Mouse (Mus musculus): ENCODE measurements at regions not wholly inside any gene's neighbourhood (a gene's known extent, or its start where the extent isn't known, plus 50 kb on each side); places are given as distances from the start of the nearest gene placed in this dataset.

GRCm38 (mm10) chr7:64007766-64008165 lies 69.1 kb upstream of the Klf13 start:
- Histone ChIP-seq H3K4me1 (ENCODE audit: control insufficient read depth, insufficient read depth, low read length) (no peaks in the 10 kb centered on the region), H3K4me2 (replicated peaks; ENCODE audit: low read depth, low read length, severe bottlenecking) (no peak overlapping the region), H3K36me3 (ENCODE audit: control insufficient read depth, insufficient read depth, low read length) (no peaks in the 10 kb centered on the region), H3K27ac (replicated peaks; ENCODE audit: low read depth, low read length) (no peak overlapping the region), H3K27me3 (ENCODE audit: control insufficient read depth, insufficient read depth, low read length) (no peaks in the 10 kb centered on the region), H3K9me3 (ENCODE audit: control insufficient read depth, low read length) (no peaks in the 10 kb centered on the region), H3K4me3 (replicated peaks; ENCODE audit: low read length) (no peak overlapping the region), H3K9ac (ENCODE audit: low read depth, low read length, severe bottlenecking) (no peak overlapping the region)
- no peak for TF ChIP-seq POLR2A (IDR thresholded peaks at IDR 0.05; ENCODE audit: borderline replicate concordance, extremely low read depth, insufficient read depth, insufficient read length)
- 62% methylated on average over 3 of the region's 3 CpGs for WGBS
- ATAC-seq (ENCODE audit: low FRiP score, low read depth), result no peak
- no peak for DNase-seq (ENCODE audit: low spot score)

DNA sequence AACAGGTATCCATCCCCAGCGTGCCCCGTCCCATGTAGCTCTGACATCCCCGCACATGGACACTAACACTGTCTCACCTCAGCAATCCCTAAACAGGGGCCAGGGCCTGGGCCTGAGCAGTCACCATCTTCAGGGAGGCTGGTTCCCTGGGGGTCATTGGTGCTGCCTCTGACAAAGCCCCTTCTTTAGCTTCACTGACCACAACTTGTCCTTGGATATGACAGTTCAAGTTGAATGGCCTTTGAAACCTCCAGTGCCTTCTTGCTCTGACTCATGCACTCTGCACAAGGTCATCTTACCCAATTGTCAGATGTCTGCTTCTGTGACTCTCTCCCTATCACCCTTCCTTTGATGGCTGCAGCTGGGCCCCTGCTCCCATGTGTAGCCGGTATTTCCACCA lies 68.2 kb upstream of the Klf13 start:
- no peak for ATAC-seq (ENCODE audit: low FRiP score, low read depth)
- 92% methylated on average over 4 of the region's 4 CpGs for WGBS

DNA sequence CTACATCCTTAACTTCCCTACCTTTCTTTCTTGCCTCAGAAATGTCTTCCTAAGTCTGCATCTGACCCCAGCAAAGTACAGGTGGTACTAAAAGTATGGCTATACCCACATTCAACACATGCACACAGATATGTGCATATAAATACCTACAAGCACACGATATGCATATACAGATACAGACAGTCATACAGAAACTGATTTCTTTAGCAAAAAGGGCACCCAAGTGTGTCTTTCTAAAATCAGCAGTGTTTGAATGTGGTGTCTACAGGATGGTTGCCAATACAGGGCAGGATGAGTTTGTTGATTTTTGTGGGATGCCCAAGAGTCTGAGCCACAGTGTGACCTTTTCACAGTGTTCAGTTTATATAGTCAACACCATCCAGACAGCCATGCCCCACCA lies 67.0 kb upstream of the Klf13 start:
- no peaks in the 10 kb centered on the region for H3K36me3 ChIP-seq (ENCODE audit: control insufficient read depth, insufficient read depth, low read length)
- 83% methylated on average over 1 of the region's 1 CpGs for WGBS
- no peak overlapping the region for H3K9ac ChIP-seq (ENCODE audit: low read depth, low read length, severe bottlenecking)
- no peaks in the 10 kb centered on the region for H3K4me1 ChIP-seq (ENCODE audit: control insufficient read depth, insufficient read depth, low read length)
- H3K4me3 ChIP-seq (replicated peaks; ENCODE audit: low read length), result no peak overlapping the region
- H3K27ac ChIP-seq (replicated peaks; ENCODE audit: low read depth, low read length), result no peak overlapping the region
- H3K4me2 ChIP-seq (replicated peaks; ENCODE audit: low read depth, low read length, severe bottlenecking), result no peak overlapping the region
- TF ChIP-seq POLR2A (IDR thresholded peaks at IDR 0.05; ENCODE audit: borderline replicate concordance, extremely low read depth, insufficient read depth, insufficient read length), result no peak
- DNase-seq (ENCODE audit: low spot score) (no peak), ATAC-seq (ENCODE audit: low FRiP score, low read depth) (no peak)
- H3K9me3 ChIP-seq (ENCODE audit: control insufficient read depth, low read length), result no peaks in the 10 kb centered on the region
- H3K27me3 ChIP-seq (ENCODE audit: control insufficient read depth, insufficient read depth, low read length), result no peaks in the 10 kb centered on the region

More for the DNA sequence above, 68.2 kb upstream of the Klf13 start:
- Histone ChIP-seq H3K4me3 (replicated peaks; ENCODE audit: low read length) (no peak overlapping the region), H3K27me3 (ENCODE audit: control insufficient read depth, insufficient read depth, low read length) (no peaks in the 10 kb centered on the region), H3K4me1 (ENCODE audit: control insufficient read depth, insufficient read depth, low read length) (no peaks in the 10 kb centered on the region), H3K9me3 (ENCODE audit: control insufficient read depth, low read length) (no peaks in the 10 kb centered on the region), H3K4me2 (replicated peaks; ENCODE audit: low read depth, low read length, severe bottlenecking) (no peak overlapping the region), H3K36me3 (ENCODE audit: control insufficient read depth, insufficient read depth, low read length) (no peaks in the 10 kb centered on the region), H3K27ac (replicated peaks; ENCODE audit: low read depth, low read length) (no peak overlapping the region), H3K9ac (ENCODE audit: low read depth, low read length, severe bottlenecking) (no peak overlapping the region)
- TF ChIP-seq POLR2A (IDR thresholded peaks at IDR 0.05; ENCODE audit: borderline replicate concordance, extremely low read depth, insufficient read depth, insufficient read length), result no peak
- no peak for DNase-seq (ENCODE audit: low spot score)

GRCm38 (mm10) chr7:64003904-64004303 lies 65.2 kb upstream of the Klf13 start:
- no peak for TF ChIP-seq POLR2A (IDR thresholded peaks at IDR 0.05; ENCODE audit: borderline replicate concordance, extremely low read depth, insufficient read depth, insufficient read length)
- Histone ChIP-seq H3K36me3 (ENCODE audit: control insufficient read depth, insufficient read depth, low read length) (no peaks in the 10 kb centered on the region), H3K9ac (ENCODE audit: low read depth, low read length, severe bottlenecking) (no peak overlapping the region), H3K27me3 (ENCODE audit: control insufficient read depth, insufficient read depth, low read length) (no peaks in the 10 kb centered on the region), H3K4me2 (replicated peaks; ENCODE audit: low read depth, low read length, severe bottlenecking) (no peak overlapping the region), H3K27ac (replicated peaks; ENCODE audit: low read depth, low read length) (no peak overlapping the region), H3K4me3 (replicated peaks; ENCODE audit: low read length) (no peak overlapping the region), H3K9me3 (ENCODE audit: control insufficient read depth, low read length) (no peaks in the 10 kb centered on the region), H3K4me1 (ENCODE audit: control insufficient read depth, insufficient read depth, low read length) (no peaks in the 10 kb centered on the region)
- 78% methylated on average over 5 of the region's 5 CpGs for WGBS
- ATAC-seq (ENCODE audit: low FRiP score, low read depth) (no peak), DNase-seq (ENCODE audit: low spot score) (no peak)

GRCm38 (mm10) chr7:64001611-64002111 lies 62.9 kb upstream of the Klf13 start:
- H3K9me3 ChIP-seq (ENCODE audit: control insufficient read depth, low read length), result no peaks in the 10 kb centered on the region
- DNase-seq (ENCODE audit: low spot score) (no peak), ATAC-seq (ENCODE audit: low FRiP score, low read depth) (no peak)
- H3K4me2 ChIP-seq (replicated peaks; ENCODE audit: low read depth, low read length, severe bottlenecking), result no peak overlapping the region
- H3K36me3 ChIP-seq (ENCODE audit: control insufficient read depth, insufficient read depth, low read length), result no peaks in the 10 kb centered on the region
- H3K4me1 ChIP-seq (ENCODE audit: control insufficient read depth, insufficient read depth, low read length), result no peaks in the 10 kb centered on the region
- no peak overlapping the region for H3K27ac ChIP-seq (replicated peaks; ENCODE audit: low read depth, low read length)
- no peak overlapping the region for H3K4me3 ChIP-seq (replicated peaks; ENCODE audit: low read length)
- no peak for TF ChIP-seq POLR2A (IDR thresholded peaks at IDR 0.05; ENCODE audit: borderline replicate concordance, extremely low read depth, insufficient read depth, insufficient read length)
- 60% methylated on average over 9 of the region's 9 CpGs for WGBS
- H3K27me3 ChIP-seq (ENCODE audit: control insufficient read depth, insufficient read depth, low read length), result no peaks in the 10 kb centered on the region
- H3K9ac ChIP-seq (ENCODE audit: low read depth, low read length, severe bottlenecking), result no peak overlapping the region
